Mouse (Mus musculus) frontal cortex, adult 2 months (tissue): ENCODE data around the gene Megf11. TPM values are rescaled to one million over a fixed set of nuclear protein-coding genes. Genes with fewer than 3 reads are reported as not detected.
"Not testable (repeated sequence)": the region's sequence is repeated elsewhere in the genome, so short reads cannot be mapped to it uniquely, and the experiment has no call there.

ENCODE experiments used
- DNase-seq, 2 experiments: peaks; one replicate each; pipeline ENCODE4 v3.0.0; 2022; ENCODE audit warnings: low spot score in 1 of 2; ENCODE audit errors: extremely low spot score in 1 of 2
- polyA plus RNA-seq: library from polyadenylated mRNA; depleted of rRNA; stranded (reverse); fragments of >200 nt; gene quantifications from 2 replicates; pipeline ENCODE4 v1.2.3, GENCODE M21; 2012

Gene Megf11
- polyA plus RNA-seq, 1 experiment = 7.3 TPM

DNA sequence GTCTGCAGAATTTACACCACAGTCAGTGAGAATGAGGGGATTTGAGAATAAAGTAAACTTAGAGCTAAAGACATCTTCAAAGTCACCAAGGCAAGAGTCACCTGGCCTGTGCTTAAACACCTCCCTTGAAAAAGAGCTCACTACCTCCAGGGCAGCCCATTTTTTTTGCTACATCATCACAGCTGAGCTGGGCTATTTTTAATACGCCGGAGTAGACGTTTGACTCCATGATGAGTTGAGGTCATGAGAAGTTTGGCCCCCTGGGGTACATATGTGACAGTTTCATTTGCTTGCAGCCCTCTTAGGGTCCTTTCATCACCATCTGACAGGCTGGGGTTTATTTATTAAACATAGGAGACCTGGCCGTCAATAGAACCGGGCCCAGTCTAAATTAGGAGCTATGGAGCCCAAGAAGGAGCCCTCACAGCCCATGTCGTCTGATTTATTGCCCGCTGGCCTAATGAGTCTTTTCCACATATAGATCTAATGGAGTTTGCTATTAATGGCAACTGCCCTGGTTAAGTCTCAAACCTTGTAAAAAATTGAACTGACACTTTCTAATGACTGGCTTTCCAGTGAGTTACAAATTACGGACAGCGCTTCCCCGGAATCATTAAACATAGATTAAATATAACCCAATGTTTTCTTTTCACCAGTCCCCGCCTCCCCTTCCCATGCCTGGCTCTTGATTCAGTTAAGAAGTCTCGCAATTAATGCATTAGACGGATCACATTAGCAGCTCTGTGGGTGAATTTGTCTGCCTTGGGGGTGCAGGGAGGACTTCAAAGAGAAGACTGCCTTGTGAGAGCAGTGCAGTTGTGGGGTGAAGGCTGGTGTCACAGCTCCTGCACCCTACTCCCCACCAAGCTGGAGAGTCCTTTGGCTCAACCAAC lies 301.9 kb downstream of the Megf11 start:
- no peak for DNase-seq

DNA sequence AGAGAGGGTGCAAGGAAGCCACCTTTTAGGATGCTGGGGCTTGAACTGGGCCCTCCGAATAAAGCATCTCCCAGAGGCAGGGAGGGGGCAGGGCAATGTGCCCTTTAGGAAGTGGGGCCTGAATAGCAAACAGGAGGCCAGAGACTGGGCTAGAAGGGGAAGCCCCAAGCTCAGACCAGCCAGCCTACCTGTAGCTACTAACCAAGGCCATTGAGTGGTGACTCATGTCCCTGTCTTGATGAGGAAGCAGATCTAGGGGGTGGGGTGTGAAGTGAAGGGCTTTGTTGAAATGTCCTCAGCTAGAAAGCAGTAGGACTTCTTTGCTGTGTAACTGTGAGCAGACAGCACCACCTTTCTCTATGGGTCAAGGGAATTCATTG lies 302.6 kb downstream of the Megf11 start:
- DNase-seq = no peak

DNA sequence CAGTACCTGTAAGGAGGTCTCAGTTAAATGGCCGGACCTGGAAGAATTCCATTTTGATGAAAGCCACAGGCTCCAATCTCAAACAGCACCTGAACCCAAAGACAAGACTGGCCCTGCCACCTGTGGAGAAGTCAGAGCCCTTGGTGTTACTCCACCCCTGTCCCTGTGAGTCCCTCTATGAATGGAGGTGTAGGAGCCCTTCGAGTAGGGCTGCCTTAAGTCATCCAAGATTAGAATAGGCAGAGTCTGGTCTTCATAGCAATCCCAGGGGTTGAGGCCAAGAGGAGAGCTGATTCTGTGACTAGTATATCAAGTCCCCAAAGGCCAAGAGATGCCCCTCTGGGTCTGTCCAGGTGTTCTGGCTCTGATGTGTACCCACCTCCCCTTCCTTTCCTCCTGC lies 305.3 kb downstream of the Megf11 start:
- DNase-seq = no peak

DNA sequence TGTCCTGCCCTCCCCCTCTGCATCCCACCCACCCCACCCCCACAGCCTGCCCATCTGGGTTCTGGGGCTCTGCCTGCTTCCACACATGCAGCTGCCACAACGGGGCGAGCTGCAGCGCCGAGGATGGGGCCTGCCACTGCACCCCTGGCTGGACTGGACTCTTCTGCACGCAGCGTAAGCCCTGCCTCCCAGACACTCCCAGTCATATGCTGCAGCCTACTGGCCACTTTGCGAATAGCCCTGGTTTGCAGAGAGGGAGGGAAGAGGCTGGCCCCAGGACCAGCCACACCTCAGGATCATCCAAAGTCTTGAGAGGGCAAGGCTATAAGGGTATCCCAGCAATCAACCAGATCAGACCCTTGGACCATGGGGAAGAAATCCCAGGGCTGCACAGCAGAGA lies 305.8 kb downstream of the Megf11 start:
- DNase-seq = peak in 1 of 2 experiments; percentile 65

DNA sequence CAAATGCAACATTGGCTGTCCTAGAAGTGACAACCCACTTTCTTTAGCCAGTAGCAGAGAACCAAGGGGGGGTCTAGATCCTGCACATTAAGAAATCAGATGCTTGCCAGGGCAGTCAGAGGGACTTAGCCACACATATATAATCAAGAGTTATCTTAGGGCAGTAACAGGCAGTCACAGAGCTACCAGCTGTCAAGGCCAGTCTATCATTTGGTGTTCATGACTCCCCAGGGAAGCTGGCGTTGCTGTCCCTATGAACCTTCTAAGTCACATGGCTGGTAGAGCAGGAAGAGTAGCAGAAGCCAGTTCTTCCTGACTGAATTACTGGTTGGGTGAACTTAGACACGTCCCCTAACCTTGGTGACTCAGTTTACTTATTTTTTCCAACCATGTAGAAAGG lies 307.7 kb downstream of the Megf11 start:
- DNase-seq = no peak

DNA sequence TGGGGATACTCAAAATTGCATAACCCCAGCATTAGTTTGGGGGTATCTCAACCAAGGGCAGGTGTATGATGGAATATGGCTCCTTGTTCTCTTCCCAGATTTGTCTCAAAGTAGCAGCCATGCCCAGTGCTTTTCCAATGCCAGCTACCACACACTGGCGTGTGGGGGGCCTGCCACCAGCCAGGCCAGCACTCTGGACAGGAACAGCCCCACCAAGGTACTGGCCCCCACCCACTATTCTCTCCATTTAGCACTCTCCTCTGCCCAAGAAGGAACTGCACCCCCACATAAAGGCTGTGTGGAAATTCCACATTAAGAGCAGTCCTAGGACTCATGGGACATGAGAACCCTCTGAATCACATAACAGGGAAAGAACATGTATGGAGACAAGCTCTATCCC lies 309.8 kb downstream of the Megf11 start:
- no peak for DNase-seq

DNA sequence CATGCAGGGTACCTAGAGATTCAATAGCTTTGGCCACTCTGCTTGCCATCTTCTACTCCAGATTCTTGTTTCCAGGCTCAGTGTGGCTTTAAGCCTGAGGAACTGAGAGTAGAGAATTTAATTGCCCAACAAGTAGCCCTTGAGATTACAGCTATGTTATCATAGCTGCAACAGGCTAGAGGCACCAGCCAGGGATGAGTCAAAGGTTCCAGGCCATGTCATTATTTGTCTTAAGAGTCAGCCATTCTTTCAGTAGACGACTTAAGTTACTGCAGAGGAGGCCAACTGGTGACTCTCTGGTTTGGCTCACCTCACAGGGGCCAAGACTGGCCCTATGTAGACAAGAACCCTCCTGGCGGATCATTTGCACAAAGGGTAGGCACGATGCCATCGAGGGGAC lies 311.0 kb downstream of the Megf11 start:
- no peak for DNase-seq

DNA sequence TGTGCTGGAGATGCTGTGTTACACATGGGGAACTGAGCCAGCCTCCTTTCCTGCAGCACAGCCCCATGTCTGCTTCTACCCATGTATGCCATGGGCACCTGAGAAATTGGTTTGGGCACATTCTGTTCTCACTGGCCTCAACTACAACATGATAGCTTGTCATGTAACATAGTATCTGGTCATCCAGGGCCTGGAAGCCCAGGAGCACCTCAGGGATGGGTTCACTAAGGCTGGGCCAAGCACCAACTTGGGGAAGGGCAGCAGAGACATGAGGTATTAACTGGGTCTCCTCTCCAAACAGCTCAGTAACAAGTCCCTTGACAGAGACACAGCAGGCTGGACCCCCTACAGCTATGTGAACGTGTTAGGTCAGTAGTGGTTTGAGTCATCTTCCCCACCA lies 311.6 kb downstream of the Megf11 start:
- no peak for DNase-seq

DNA sequence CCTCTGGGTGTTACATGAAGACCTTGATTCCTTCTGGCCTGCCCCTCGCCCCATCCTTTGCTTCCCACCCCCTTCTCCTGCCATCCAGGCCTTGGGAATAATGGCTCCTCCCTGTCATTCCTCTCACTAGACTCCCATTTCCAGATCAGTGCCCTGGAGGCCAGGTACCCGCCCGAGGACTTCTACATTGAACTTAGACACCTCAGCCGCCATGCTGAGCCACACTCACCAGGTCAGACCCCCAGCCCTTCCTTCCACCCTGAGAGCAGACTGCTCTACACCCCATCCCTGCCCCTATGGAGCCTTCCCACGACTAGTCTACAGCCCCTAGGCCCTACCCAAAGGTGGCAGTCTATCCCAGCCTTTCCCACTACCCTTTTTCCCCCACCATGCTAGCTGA lies 312.3 kb downstream of the Megf11 start:
- DNase-seq = no peak

DNA sequence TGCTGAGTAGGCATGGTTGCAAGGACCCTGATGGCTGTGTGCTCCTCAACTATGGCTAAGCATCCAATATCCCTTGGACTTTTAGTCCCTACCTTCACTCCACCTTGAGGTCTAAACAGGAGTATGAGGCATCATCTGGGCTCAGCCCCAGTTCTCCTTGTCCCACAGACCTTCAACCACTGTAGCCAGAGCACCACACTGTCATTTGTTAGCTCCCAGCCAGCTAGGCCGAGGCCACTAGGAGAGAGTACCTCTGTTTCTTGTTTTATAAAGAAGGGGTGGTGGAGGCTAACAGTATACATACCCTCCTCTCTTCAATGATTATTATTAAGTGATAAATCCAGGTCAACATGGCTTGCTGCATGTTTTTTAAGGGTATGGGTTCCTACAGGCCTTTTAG lies 313.2 kb downstream of the Megf11 start:
- no peak for DNase-seq

DNA sequence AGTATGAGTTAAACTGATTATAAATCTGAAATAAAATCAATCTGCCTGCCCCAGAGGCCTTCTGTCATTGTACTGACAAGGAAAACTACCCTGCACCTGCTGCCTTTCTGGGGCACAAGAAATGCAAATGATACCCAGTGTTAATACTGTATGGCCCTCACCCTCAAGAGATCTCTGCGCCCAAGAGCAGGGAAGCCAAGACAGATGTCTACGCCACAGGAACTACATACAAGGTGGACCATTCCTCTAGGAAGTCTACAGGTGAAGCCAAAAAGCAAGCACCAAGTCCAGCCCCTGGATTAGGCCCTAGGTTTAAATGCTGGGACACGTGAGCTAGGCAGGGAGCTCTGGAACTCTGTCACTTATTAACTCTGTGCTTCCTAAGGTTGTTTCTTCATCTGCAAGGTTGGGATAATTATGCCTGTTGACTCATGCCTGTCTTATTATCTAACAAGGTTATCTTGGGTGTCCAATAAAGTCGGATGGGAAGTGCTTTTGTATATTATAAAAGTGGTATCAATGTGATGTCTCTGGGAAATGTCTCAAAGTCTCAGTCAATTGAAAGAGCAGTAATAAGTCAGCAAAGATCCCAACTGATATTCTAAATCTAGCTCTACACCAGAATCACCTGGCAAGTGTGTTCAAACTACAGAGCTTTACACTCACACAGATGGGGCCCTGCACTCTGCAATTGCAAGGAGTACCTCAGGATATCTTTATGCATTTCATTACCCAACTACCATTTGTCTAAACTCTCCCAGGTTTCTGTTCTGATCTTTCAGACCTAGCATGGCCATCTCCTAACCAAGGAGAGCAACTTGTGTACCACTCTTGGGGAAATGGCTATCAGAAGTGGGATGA lies 315.3 kb downstream of the Megf11 start:
- no peak for DNase-seq

DNA sequence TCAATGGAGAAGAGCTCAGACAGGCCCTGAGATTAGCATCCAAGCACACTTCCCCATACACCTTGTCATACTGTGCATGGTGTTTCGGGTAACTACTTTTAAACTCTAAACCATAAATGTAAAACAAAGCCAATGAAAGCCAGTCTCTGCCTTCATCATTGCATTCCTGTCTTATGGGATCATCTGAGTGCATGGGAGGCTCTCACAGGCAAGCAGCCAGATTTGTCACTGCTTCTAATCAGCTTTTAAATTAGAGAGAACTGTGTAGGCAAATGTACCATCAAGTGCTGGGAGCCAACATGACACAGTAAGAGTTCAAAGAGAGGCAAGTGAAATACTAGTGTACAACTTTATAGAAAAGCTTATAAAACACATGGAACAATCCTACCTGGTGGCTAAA lies 316.2 kb downstream of the Megf11 start:
- peak; percentile 35 to 63 for DNase-seq

DNA sequence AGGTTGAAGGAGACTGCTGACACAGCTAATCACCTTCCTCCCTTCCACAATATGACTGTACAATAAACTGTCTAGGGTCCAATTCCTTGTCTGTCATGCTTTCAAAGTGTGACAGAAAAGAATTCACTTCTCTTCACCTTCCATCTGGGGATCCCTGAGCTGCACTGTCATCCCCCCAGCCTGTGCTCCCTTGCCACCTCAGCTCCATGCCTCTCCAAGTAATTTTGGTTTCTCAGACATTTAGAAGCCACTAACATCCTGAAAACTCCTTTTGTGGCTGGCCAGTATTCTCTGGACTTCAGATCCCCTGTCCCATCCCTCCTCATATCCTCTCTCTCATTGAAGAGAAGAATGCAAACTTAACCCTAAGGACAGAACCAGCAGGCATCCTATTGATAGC lies 317.0 kb downstream of the Megf11 start:
- no peak for DNase-seq

DNA sequence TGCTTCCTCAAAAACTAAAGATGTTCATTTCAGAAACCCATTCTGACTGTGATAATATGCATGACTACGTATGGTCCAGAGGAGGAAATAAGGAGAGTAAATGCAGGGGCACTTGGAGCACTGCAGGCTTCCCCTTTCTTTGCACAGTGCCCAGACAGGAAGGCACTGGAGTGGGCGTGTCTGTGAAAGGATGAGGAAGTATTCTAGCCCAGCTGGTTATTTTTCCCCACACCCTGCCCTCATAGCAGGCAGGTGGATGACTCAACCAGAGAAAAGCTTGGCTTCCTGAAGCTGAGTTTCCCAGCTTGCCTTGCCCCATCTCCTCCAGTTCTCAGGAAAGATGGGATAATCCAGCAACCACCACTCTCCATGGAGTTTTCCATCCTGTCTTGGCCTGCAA lies 317.5 kb downstream of the Megf11 start:
- DNase-seq = peak; percentile 31 to 66

DNA sequence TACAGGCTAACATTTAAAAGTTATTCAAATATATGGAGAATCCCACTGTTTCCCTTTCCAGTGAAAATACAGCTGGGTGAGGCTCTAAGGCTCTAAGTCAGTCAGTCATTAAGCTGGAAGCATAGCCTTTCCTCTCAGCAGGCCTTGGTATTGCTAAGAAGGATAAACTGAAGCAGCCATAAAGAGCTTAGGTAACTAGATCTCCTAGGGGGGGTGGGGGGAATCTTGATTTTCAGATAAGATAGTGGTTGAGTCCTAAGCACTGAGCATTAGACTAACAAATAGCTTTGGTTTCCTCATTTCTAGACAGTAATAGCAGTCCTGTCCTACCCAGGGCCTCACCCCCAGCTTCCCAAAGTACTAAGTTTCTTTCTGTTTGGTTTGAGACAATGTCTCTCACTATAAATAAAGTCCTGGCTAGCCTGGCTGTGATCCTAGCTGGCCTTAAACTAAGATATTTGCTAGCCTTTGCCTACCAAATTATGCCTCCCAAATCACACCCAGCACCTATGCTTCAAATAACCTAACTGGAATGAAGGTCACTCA lies 318.1 kb downstream of the Megf11 start:
- DNase-seq = no peak

DNA sequence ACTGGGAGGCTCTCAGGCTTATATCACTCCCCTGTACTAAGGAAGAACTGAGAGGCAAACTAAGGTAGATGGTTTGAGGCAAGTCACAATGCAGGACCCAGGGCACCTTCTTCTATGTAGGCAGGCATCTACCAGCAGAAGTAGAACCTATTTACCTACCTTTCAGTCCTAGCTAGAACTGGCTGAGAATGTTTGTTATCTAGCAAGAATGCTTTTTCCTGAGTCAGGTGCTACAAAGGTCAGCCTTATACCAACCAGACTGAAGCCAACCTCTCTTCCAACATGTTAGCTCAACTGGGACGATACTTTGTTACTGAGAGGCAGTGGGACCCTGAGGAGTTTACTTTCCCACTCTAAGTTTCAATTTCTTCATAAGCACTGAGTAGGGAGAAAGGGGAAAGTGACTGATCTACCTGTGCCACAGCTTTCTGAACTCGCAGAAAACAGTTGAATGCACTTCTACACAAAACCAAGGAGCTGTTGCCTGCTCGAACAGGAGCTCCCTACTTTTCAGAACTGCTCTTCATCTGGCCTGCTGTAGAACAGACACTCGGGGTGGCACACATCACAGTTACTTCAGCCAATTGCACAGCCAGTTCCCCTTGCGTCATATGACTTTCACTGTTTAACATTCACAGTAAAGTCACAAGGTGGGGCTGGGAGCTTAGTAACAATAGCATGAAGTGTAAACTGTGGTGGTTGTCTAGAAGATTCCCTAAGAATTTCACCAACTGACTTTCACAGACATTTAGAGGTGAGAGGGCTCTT lies 318.8 kb downstream of the Megf11 start:
- DNase-seq = no peak

DNA sequence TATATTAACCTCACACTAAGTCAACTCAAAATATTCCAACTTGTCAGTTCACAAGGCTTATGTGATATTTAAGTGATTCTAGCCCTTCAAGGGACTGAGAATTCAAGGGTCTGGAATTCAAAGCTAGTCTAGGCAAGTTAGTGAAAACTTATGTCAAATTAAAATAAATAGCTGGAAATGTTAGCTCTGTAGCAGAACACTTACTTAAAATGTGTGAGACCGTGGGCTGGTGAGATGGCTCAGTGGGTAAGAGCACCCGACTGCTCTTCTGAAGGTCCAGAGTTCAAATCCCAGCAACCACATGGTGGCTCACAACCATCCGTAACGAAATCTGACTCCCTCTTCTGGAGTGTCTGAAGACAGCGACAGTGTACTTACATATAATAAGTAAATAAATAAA lies 324.9 kb downstream of the Megf11 start:
- not testable (repeated sequence) for DNase-seq

DNA sequence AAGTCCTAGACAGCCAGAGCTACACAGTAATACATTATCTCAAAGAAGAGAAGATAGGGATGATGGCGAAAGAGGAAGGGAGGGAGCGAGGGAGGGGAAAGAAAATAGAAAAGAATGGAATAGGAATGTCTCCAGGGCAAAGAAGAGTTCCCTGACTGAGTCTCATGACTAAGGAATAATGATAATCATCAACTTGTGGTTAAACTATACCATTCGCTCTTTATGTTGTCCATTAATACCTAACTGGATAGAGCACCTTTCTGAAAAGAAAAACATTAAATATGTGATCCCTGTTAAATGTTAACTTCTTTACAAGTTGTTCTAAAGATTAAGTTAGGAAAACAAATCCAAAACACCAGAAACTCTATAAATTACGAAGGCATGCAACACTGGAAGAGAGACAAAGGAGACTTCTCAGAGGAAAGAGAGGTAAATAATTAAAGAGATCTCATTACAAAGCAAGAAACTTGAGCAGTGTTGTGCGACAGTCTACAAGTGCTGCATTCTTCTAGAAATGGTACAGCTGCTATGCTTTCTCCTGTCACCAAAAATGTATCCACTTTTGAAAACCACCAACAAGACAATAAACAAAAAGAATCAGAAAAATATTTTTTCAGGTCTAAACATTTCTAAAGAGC lies 334.2 kb downstream of the Megf11 start:
- DNase-seq = no peak

DNA sequence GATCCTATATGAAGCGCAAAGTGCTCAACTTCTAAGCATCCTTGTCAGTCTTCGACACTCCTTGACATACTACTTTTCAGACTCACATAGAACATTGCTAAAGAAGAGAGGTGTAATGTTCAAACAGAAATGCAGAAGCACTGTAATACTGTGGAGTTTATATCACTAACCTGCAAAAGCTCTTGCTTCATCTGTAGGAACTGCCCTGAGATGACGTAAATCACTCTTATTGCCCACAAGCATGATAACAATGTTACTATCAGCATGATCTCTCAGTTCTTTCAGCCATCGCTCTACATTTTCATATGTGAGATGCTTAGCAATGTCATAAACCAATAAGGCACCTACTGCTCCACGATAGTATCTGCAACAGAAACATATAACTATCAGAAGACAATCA lies 341.0 kb downstream of the Megf11 start:
- DNase-seq = no peak

DNA sequence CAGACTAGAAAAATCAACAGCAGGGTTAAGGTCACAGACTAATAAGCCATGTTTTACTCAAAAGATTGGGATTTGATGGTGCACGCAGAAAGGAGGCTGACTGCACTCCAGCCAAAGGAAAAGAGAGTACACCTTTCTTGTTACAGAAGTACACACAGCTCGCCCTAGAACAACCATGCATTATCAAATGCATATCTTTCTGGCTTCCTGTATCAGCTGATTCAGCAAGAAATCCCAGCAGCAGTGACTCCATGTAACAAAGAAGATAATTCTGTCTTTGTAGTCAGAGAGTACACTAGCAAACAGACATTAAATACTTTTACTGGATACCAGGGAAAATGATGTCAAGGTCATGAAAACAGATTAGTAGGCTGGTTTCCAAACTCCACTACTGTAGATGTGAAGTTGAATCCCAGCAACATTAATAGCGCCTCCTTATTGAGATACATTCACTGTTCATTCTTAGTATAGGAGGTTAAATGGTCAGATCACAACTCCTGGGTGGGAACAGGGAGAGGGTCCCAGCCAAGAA lies 345.7 kb downstream of the Megf11 start:
- DNase-seq = no peak
